Mouse (Mus musculus) intestine, embryonic 15.5 days (tissue): ENCODE data around the gene Ugt1a10. TPM values are rescaled to one million over a fixed set of nuclear protein-coding genes. Genes with fewer than 3 reads are reported as not detected.

Experiments
- ATAC-seq: fragments of 200-750 bp; cut with Nextera tagmentation; 2 replicates; pipeline ENCODE4 v1.8.0; 2017; ENCODE audit warnings: moderate TSS enrichment, moderate library complexity
- H3K27ac ChIP-seq: fragments of 300-500 bp; sonication (generic); 2 replicates; pipeline ENCODE4 v1.5.1; 2015; ENCODE audit warnings: mild to moderate bottlenecking, inconsistent platforms
- H3K27me3 ChIP-seq: fragments of 300-500 bp; sonication (generic); replicated peaks from 2 replicates; pipeline ENCODE4 v1.6.1; 2015; ENCODE audit warnings: inconsistent platforms
- H3K36me3 ChIP-seq: fragments of 300-500 bp; sonication (generic); 2 replicates; pipeline ENCODE4 v1.6.1; 2015; ENCODE audit warnings: inconsistent platforms
- H3K4me1 ChIP-seq: fragments of 300-500 bp; sonication (generic); replicated peaks from 2 replicates; pipeline ENCODE4 v1.6.1; 2015; ENCODE audit warnings: inconsistent platforms
- H3K4me2 ChIP-seq: fragments of 300-500 bp; sonication (generic); replicated peaks from 2 replicates; pipeline ENCODE4 v1.6.1; 2015; ENCODE audit warnings: mild to moderate bottlenecking, inconsistent platforms
- H3K4me3 ChIP-seq: fragments of 300-500 bp; sonication (generic); replicated peaks from 2 replicates; pipeline ENCODE4 v1.5.1; 2015; ENCODE audit warnings: inconsistent platforms
- H3K9ac ChIP-seq: fragments of 300-500 bp; sonication (generic); 2 replicates; pipeline ENCODE4 v1.6.1; 2015; ENCODE audit warnings: inconsistent platforms
- H3K9me3 ChIP-seq: fragments of 300-500 bp; sonication (generic); 2 replicates; pipeline ENCODE4 v1.6.1; 2016; ENCODE audit warnings: inconsistent platforms
- WGBS: fragments of 180-500 bp; shearing (Covaris S2); methylation state at CpG from one replicate; pipeline ENCODE4 v1.1.7; 2015; 5-methylcytosine and 5-hydroxymethylcytosine counted together
- polyA plus RNA-seq: library from polyadenylated mRNA; unstranded; fragments of >200 nt; fragmentation: Nextera tagmentation; extraction: Ambion mirVana; gene quantifications from 2 replicates; pipeline ENCODE4 v1.2.1, GENCODE M21; 2015

Ugt1a10 gene
- polyA plus RNA-seq, 1 experiment from 2014 or later = not detected

GRCm38 (mm10) chr1:88231803-88232499 is 176.8 kb downstream of the Ugt1a10 start:
- Histone ChIP-seq H3K27ac (no peak overlapping the region), H3K4me1 (no peaks in the 10 kb centered on the region), H3K27me3 (no peaks in the 10 kb centered on the region), H3K4me3 (no peak overlapping the region), H3K36me3 (no peaks in the 10 kb centered on the region), H3K4me2 (no peak overlapping the region), H3K9ac (no peak overlapping the region), H3K9me3 (peaks cover 35% of the 10 kb centered on the region)
- 68% methylated on average over 7 of the region's 7 CpGs for WGBS
- no peak for ATAC-seq

GRCm38 (mm10) chr1:88232664-88233380 is 177.6 kb downstream of the Ugt1a10 start:
- Histone ChIP-seq H3K27ac (no peak overlapping the region), H3K27me3 (no peaks in the 10 kb centered on the region), H3K36me3 (no peaks in the 10 kb centered on the region), H3K9ac (no peak overlapping the region), H3K4me3 (no peak overlapping the region), H3K4me2 (no peak overlapping the region), H3K9me3 (peaks cover 32% of the 10 kb centered on the region), H3K4me1 (no peaks in the 10 kb centered on the region)
- WGBS = 52% methylated on average over 3 of the region's 3 CpGs
- ATAC-seq = no peak

- no peaks in the 10 kb centered on the region for H3K27me3 ChIP-seq
- no peak for ATAC-seq
- H3K36me3 ChIP-seq = no peaks in the 10 kb centered on the region
- no peak overlapping the region for H3K4me2 ChIP-seq
- no peak overlapping the region for H3K9ac ChIP-seq
- H3K27ac ChIP-seq = no peak overlapping the region
- peaks cover 35% of the 10 kb centered on the region for H3K9me3 ChIP-seq
- no peak overlapping the region for H3K4me3 ChIP-seq
- no peaks in the 10 kb centered on the region for H3K4me1 ChIP-seq
- 68% methylated on average over 14 of the region's 14 CpGs for WGBS
These were observed 178.4 kb downstream of the Ugt1a10 start for GRCm38 (mm10) chr1:88233421-88234247.

- 65% methylated on average over 4 of the region's 4 CpGs for WGBS
These were observed 179.0 kb downstream of the Ugt1a10 start for GRCm38 (mm10) chr1:88234248-88234610.

GRCm38 (mm10) chr1:88234646-88235045 is 179.5 kb downstream of the Ugt1a10 start:
- Histone ChIP-seq H3K4me1 (no peaks in the 10 kb centered on the region), H3K27ac (no peak overlapping the region), H3K9me3 (peaks cover 34% of the 10 kb centered on the region), H3K9ac (no peak overlapping the region), H3K36me3 (no peaks in the 10 kb centered on the region), H3K27me3 (no peaks in the 10 kb centered on the region), H3K4me3 (no peak overlapping the region), H3K4me2 (no peak overlapping the region)
- 42% methylated on average over 5 of the region's 5 CpGs for WGBS
- no peak for ATAC-seq

More at GRCm38 (mm10) chr1:88234248-88234610, 179.0 kb downstream of the Ugt1a10 start:
- no peaks in the 10 kb centered on the region for H3K27me3 ChIP-seq
- no peaks in the 10 kb centered on the region for H3K36me3 ChIP-seq
- no peak overlapping the region for H3K9ac ChIP-seq
- ATAC-seq = no peak
- H3K4me3 ChIP-seq = no peak overlapping the region
- H3K4me2 ChIP-seq = no peak overlapping the region
- no peaks in the 10 kb centered on the region for H3K4me1 ChIP-seq
- H3K9me3 ChIP-seq = peaks cover 36% of the 10 kb centered on the region
- no peak overlapping the region for H3K27ac ChIP-seq

- no peak overlapping the region for H3K9ac ChIP-seq
- H3K4me3 ChIP-seq = no peak overlapping the region
- no peaks in the 10 kb centered on the region for H3K27me3 ChIP-seq
- H3K27ac ChIP-seq = no peak overlapping the region
- H3K9me3 ChIP-seq = peaks cover 38% of the 10 kb centered on the region
- 63% methylated on average over 11 of the region's 11 CpGs for WGBS
- H3K36me3 ChIP-seq = no peaks in the 10 kb centered on the region
- no peak for ATAC-seq
- no peaks in the 10 kb centered on the region for H3K4me1 ChIP-seq
- H3K4me2 ChIP-seq = no peak overlapping the region
These were observed 180.1 kb downstream of the Ugt1a10 start for GRCm38 (mm10) chr1:88235046-88235893.

- Histone ChIP-seq H3K27me3 (no peaks in the 10 kb centered on the region), H3K4me3 (no peak overlapping the region), H3K9me3 (peaks cover 44% of the 10 kb centered on the region), H3K27ac (no peak overlapping the region), H3K4me1 (no peaks in the 10 kb centered on the region), H3K9ac (no peak overlapping the region), H3K4me2 (no peak overlapping the region), H3K36me3 (no peaks in the 10 kb centered on the region)
- WGBS = 62% methylated on average over 4 of the region's 4 CpGs
- no peak for ATAC-seq
These were observed 180.8 kb downstream of the Ugt1a10 start for GRCm38 (mm10) chr1:88235894-88236415.

- peaks cover 44% of the 10 kb centered on the region for H3K9me3 ChIP-seq
- ATAC-seq = peak; percentile 10; the same call in 1 of the 2 replicates
These were observed 182.1 kb downstream of the Ugt1a10 start for GRCm38 (mm10) chr1:88237311-88237710.

GRCm38 (mm10) chr1:88238771-88239170 is 183.6 kb downstream of the Ugt1a10 start:
- Histone ChIP-seq H3K9me3 (peaks cover 44% of the 10 kb centered on the region), H3K4me3 (no peak overlapping the region), H3K36me3 (no peaks in the 10 kb centered on the region), H3K27me3 (no peaks in the 10 kb centered on the region), H3K4me2 (no peak overlapping the region), H3K4me1 (no peaks in the 10 kb centered on the region), H3K27ac (no peak overlapping the region), H3K9ac (no peak overlapping the region)
- no peak for ATAC-seq
- 71% methylated on average over 6 of the region's 6 CpGs for WGBS

More at GRCm38 (mm10) chr1:88237311-88237710, 182.1 kb downstream of the Ugt1a10 start:
- Histone ChIP-seq H3K4me2 (no peak overlapping the region), H3K4me1 (no peaks in the 10 kb centered on the region), H3K9ac (no peak overlapping the region), H3K27ac (no peak overlapping the region), H3K27me3 (no peaks in the 10 kb centered on the region), H3K4me3 (no peak overlapping the region), H3K36me3 (no peaks in the 10 kb centered on the region)
- 68% methylated on average over 5 of the region's 5 CpGs for WGBS

- WGBS = 70% methylated on average over 5 of the region's 5 CpGs
- H3K4me3 ChIP-seq = no peak overlapping the region
- H3K9ac ChIP-seq = no peak overlapping the region
- no peak for ATAC-seq
- H3K4me1 ChIP-seq = no peaks in the 10 kb centered on the region
- H3K27me3 ChIP-seq = no peaks in the 10 kb centered on the region
- peaks cover 40% of the 10 kb centered on the region for H3K9me3 ChIP-seq
- H3K4me2 ChIP-seq = no peak overlapping the region
- no peaks in the 10 kb centered on the region for H3K36me3 ChIP-seq
- H3K27ac ChIP-seq = no peak overlapping the region
These were observed 184.9 kb downstream of the Ugt1a10 start for GRCm38 (mm10) chr1:88240072-88240471.

GRCm38 (mm10) chr1:88240579-88240978 is 185.4 kb downstream of the Ugt1a10 start:
- H3K36me3 ChIP-seq = no peaks in the 10 kb centered on the region
- no peak for ATAC-seq
- H3K9me3 ChIP-seq = peaks cover 37% of the 10 kb centered on the region
- H3K27me3 ChIP-seq = no peaks in the 10 kb centered on the region
- no peaks in the 10 kb centered on the region for H3K4me1 ChIP-seq
- no peak overlapping the region for H3K27ac ChIP-seq
- no peak overlapping the region for H3K9ac ChIP-seq
- no peak overlapping the region for H3K4me3 ChIP-seq
- WGBS = 71% methylated on average over 4 of the region's 4 CpGs
- H3K4me2 ChIP-seq = no peak overlapping the region
